Mouse (Mus musculus) midbrain, postnatal 0 days (tissue): Measurements from ENCODE around the gene Cxcl10. TPM values are rescaled to one million over a fixed set of nuclear protein-coding genes. Genes with fewer than 3 reads are reported as not detected.

Experiments
- ATAC-seq: fragments of 200-750 bp; cut with Nextera tagmentation; 2 replicates; pipeline ENCODE4 v1.8.0; 2017; ENCODE audit warnings: moderate number of reproducible peaks, mild to moderate bottlenecking, moderate TSS enrichment, moderate library complexity; ENCODE audit not compliant: low FRiP score
- DNase-seq: peaks from one replicate; pipeline ENCODE4 v3.0.0-alpha.2; 2015; ENCODE audit warnings: low spot score
- H3K27ac ChIP-seq: fragments of 300-500 bp; sonication (generic); 2 replicates; pipeline ENCODE4 v1.5.1; 2014; ENCODE audit warnings: low read depth, mild to moderate bottlenecking, low read length, mixed read lengths
- H3K27me3 ChIP-seq: fragments of 300-500 bp; sonication (generic); 2 replicates; pipeline ENCODE4 v1.6.1; 2014; ENCODE audit warnings: low read length, control low read depth, mixed read lengths; ENCODE audit not compliant: insufficient read depth
- H3K36me3 ChIP-seq: fragments of 300-500 bp; sonication (generic); 2 replicates; pipeline ENCODE4 v1.6.1; 2014; ENCODE audit warnings: low read length, control low read depth, mixed read lengths; ENCODE audit not compliant: insufficient read depth
- H3K4me1 ChIP-seq: fragments of 300-500 bp; sonication (generic); 2 replicates; pipeline ENCODE4 v1.6.1; 2014; ENCODE audit warnings: mild to moderate bottlenecking, control low read depth, antibody characterized with exemption, low read length, mixed read lengths; ENCODE audit not compliant: insufficient read depth
- H3K4me2 ChIP-seq: fragments of 300-500 bp; sonication (generic); 2 replicates; pipeline ENCODE4 v1.6.1; 2014; ENCODE audit warnings: low read depth, mild to moderate bottlenecking, low read length, mixed read lengths; ENCODE audit not compliant: poor library complexity, severe bottlenecking
- H3K4me3 ChIP-seq: fragments of 300-500 bp; sonication (generic); 2 replicates; pipeline ENCODE4 v1.5.1; 2014; ENCODE audit warnings: low read depth, mild to moderate bottlenecking, low read length, moderate library complexity
- H3K9ac ChIP-seq: fragments of 300-500 bp; sonication (generic); replicated peaks from 2 replicates; pipeline ENCODE4 v1.6.1; 2014; ENCODE audit warnings: mild to moderate bottlenecking, low read length, moderate library complexity, mixed read lengths; ENCODE audit not compliant: poor library complexity, severe bottlenecking
- H3K9me3 ChIP-seq: fragments of 300-500 bp; sonication (generic); 2 replicates; pipeline ENCODE4 v1.6.1; 2016; ENCODE audit warnings: low read length, control low read depth
- CTCF ChIP-seq: IDR thresholded peaks from 2 replicates; pipeline ENCODE4 v1.5.1; 2016; ENCODE audit warnings: antibody characterized with exemption, mild to moderate bottlenecking
- WGBS: fragments of 180-500 bp; shearing (Covaris S2); extraction: QIAGEN DNeasy Blood & Tissue Kit; methylation state at CpG from one replicate; pipeline ENCODE4 v1.1.7; 2014; 5-methylcytosine and 5-hydroxymethylcytosine counted together
- polyA plus RNA-seq: library from polyadenylated mRNA; unstranded; fragments of >200 nt; fragmentation: Nextera tagmentation; extraction: Ambion mirVana; gene quantifications from 2 replicates; pipeline ENCODE4 v1.2.1, GENCODE M21; 2015
- total RNA-seq: library from RNA; depleted of rRNA; stranded (reverse); fragments of >200 nt; gene quantifications from 2 replicates; pipeline ENCODE4 v1.2.3, GENCODE M21; 2014

Cxcl10 gene
- total and polyA plus RNA-seq, 2 experiments from 2014 or later: 0.28 TPM; not detected in 1

- Histone ChIP-seq H3K9ac (no peak overlapping the region), H3K9me3 (no peaks in the 10 kb centered on the region), H3K4me3 (no peak overlapping the region), H3K27ac (no peak overlapping the region), H3K4me1 (no peaks in the 10 kb centered on the region), H3K36me3 (no peaks in the 10 kb centered on the region), H3K27me3 (no peaks in the 10 kb centered on the region), H3K4me2 (no peak overlapping the region)
- DNase-seq (no peak), ATAC-seq (no peak)
- WGBS: 74% methylated on average over 2 of the region's 2 CpGs
- TF ChIP-seq CTCF: no peak
Observed at GRCm38 (mm10) chr5:92372605-92373004, 23.9 kb upstream of the Cxcl10 start.

- no peaks in the 10 kb centered on the region for H3K36me3 ChIP-seq
- DNase-seq (peak; percentile 44), ATAC-seq (no peak)
- no peak overlapping the region for H3K4me3 ChIP-seq
- no peaks in the 10 kb centered on the region for H3K9me3 ChIP-seq
- 63% methylated on average over 14 of the region's 14 CpGs for WGBS
- TF ChIP-seq CTCF: no peak
- no peak overlapping the region for H3K4me2 ChIP-seq
- H3K9ac ChIP-seq: no peak overlapping the region
- no peak overlapping the region for H3K27ac ChIP-seq
- no peaks in the 10 kb centered on the region for H3K4me1 ChIP-seq
- H3K27me3 ChIP-seq: no peaks in the 10 kb centered on the region
Observed at GRCm38 (mm10) chr5:92371361-92371976, 22.8 kb upstream of the Cxcl10 start.

GRCm38 (mm10) chr5:92370891-92371290 is 22.2 kb upstream of the Cxcl10 start:
- ATAC-seq (no peak), DNase-seq (no peak)
- Histone ChIP-seq H3K9ac (no peak overlapping the region), H3K4me2 (no peak overlapping the region), H3K27ac (no peak overlapping the region), H3K4me3 (no peak overlapping the region), H3K9me3 (no peaks in the 10 kb centered on the region), H3K36me3 (no peaks in the 10 kb centered on the region), H3K4me1 (no peaks in the 10 kb centered on the region), H3K27me3 (no peaks in the 10 kb centered on the region)
- TF ChIP-seq CTCF: no peak
- WGBS: 79% methylated on average over 6 of the region's 6 CpGs

GRCm38 (mm10) chr5:92370392-92370791 is 21.7 kb upstream of the Cxcl10 start:
- no peak overlapping the region for H3K4me2 ChIP-seq
- DNase-seq (no peak), ATAC-seq (no peak)
- H3K27ac ChIP-seq: no peak overlapping the region
- TF ChIP-seq CTCF: no peak
- no peaks in the 10 kb centered on the region for H3K27me3 ChIP-seq
- WGBS: 80% methylated on average over 6 of the region's 6 CpGs
- H3K36me3 ChIP-seq: no peaks in the 10 kb centered on the region
- H3K9ac ChIP-seq: no peak overlapping the region
- no peaks in the 10 kb centered on the region for H3K9me3 ChIP-seq
- H3K4me1 ChIP-seq: no peaks in the 10 kb centered on the region
- no peak overlapping the region for H3K4me3 ChIP-seq

GRCm38 (mm10) chr5:92369151-92369994 is 20.7 kb upstream of the Cxcl10 start:
- TF ChIP-seq CTCF: peak; percentile 16; the same call in 1 of the 2 replicates
- 68% methylated on average over 13 of the region's 13 CpGs for WGBS
- no peak overlapping the region for H3K4me2 ChIP-seq
- ATAC-seq: peak; percentile 74
- H3K36me3 ChIP-seq: no peaks in the 10 kb centered on the region
- no peaks in the 10 kb centered on the region for H3K4me1 ChIP-seq
- H3K27ac ChIP-seq: no peak overlapping the region
- no peaks in the 10 kb centered on the region for H3K9me3 ChIP-seq
- DNase-seq: peak; percentile 76
- no peak overlapping the region for H3K4me3 ChIP-seq
- no peaks in the 10 kb centered on the region for H3K27me3 ChIP-seq
- H3K9ac ChIP-seq: no peak overlapping the region

- Histone ChIP-seq H3K36me3 (no peaks in the 10 kb centered on the region), H3K9ac (no peak overlapping the region), H3K9me3 (no peaks in the 10 kb centered on the region), H3K27me3 (no peaks in the 10 kb centered on the region), H3K27ac (no peak overlapping the region), H3K4me1 (no peaks in the 10 kb centered on the region), H3K4me3 (no peak overlapping the region), H3K4me2 (no peak overlapping the region)
- no peak for TF ChIP-seq CTCF
- ATAC-seq: no peak
- WGBS: 76% methylated on average over 10 of the region's 10 CpGs
- DNase-seq: no peak
Observed at GRCm38 (mm10) chr5:92368392-92368791, 19.7 kb upstream of the Cxcl10 start.
